8 mouse cellular contexts compared by ENCODE assay signal in genomic region chr10:23080749-23081547, GRCm38 (mm10).
DNase-seq lines count a peak whose midpoint lies in the region; ATAC-seq and TF ChIP-seq lines count a peak whose summit lies in the region.

No protein-coding gene starts in this region.

- H3K4me1 ChIP-seq in embryonic fibroblast, embryonic 13.5 days (ENCODE audit: control insufficient read depth, insufficient read depth, low read length), result no peaks in the 10 kb centered on the region
- no peaks in the 10 kb centered on the region for H3K4me1 ChIP-seq in heart, embryonic 11.5 days (ENCODE audit: control insufficient read depth, insufficient read depth, low read length)
- H3K4me1 ChIP-seq in kidney, embryonic 14.5 days (ENCODE audit: control insufficient read depth, insufficient read depth, low read length), result no peaks in the 10 kb centered on the region
- no peaks in the 10 kb centered on the region for H3K4me1 ChIP-seq in limb, embryonic 15.5 days
- no peaks in the 10 kb centered on the region for H3K4me1 ChIP-seq in stomach, embryonic 15.5 days

- no peak overlapping the region for H3K27ac ChIP-seq in embryonic fibroblast, embryonic 13.5 days (ENCODE audit: insufficient read depth, low read length)
- no peak overlapping the region for H3K27ac ChIP-seq in heart, embryonic 11.5 days (ENCODE audit: low read depth, low read length)
- H3K27ac ChIP-seq in kidney, embryonic 14.5 days (ENCODE audit: low read depth, low read length), result peak overlapping the region; percentile 38; the same call in 1 of the 2 replicates
- no peak overlapping the region for H3K27ac ChIP-seq in limb, embryonic 15.5 days
- peak overlapping the region; percentile 35; the same call in 1 of the 2 replicates for H3K27ac ChIP-seq in stomach, embryonic 15.5 days

- TF ChIP-seq POLR2A in embryonic fibroblast, embryonic 13.5 days (IDR thresholded peaks at IDR 0.05; ENCODE audit: low read depth, low read length), result no peak

- WGBS in heart, embryonic 11.5 days (ENCODE audit: insufficient replicate concordance), result 35% methylated on average over 24 of the region's 24 CpGs
- WGBS in kidney, embryonic 14.5 days, result 31% methylated on average over 24 of the region's 24 CpGs
- 36% methylated on average over 24 of the region's 24 CpGs for WGBS in limb, embryonic 15.5 days
- WGBS in stomach, embryonic 15.5 days, result 34% methylated on average over 24 of the region's 24 CpGs

- 0 out of 2 replicates have a peak overlapping the region, but pooled peaks have one; percentile 16 for H3K9ac ChIP-seq in heart, embryonic 11.5 days (ENCODE audit: low read depth, low read length)
- H3K9ac ChIP-seq in kidney, embryonic 14.5 days (ENCODE audit: low read depth, low read length), result no peak overlapping the region
- H3K9ac ChIP-seq in limb, embryonic 15.5 days, result no peak overlapping the region
- no peak overlapping the region for H3K9ac ChIP-seq in stomach, embryonic 15.5 days

- peak; percentile 51 for TF ChIP-seq CTCF in C2C12 (IDR thresholded peaks at IDR 0.05; ENCODE audit: control insufficient read depth, insufficient read depth, insufficient read length)
- peak; percentile 87; the same call in 1 of the 2 replicates for TF ChIP-seq CTCF in embryonic fibroblast, embryonic 13.5 days (IDR thresholded peaks at IDR 0.05; ENCODE audit: borderline replicate concordance, insufficient read depth, low read length)

- no peaks in the 10 kb centered on the region for H3K27me3 ChIP-seq in C2C12 (ENCODE audit: control insufficient read depth, insufficient read depth, insufficient read length)
- no peaks in the 10 kb centered on the region for H3K27me3 ChIP-seq in heart, embryonic 11.5 days (ENCODE audit: control insufficient read depth, insufficient read depth, low read length)
- no peaks in the 10 kb centered on the region for H3K27me3 ChIP-seq in kidney, embryonic 14.5 days (ENCODE audit: control insufficient read depth, insufficient read depth, low read length)
- H3K27me3 ChIP-seq in limb, embryonic 15.5 days, result peaks cover 6% of the 10 kb centered on the region; the same call in 1 of the 2 replicates
- no peaks in the 10 kb centered on the region for H3K27me3 ChIP-seq in stomach, embryonic 15.5 days (replicated peaks)

- H3ac ChIP-seq in C2C12 (ENCODE audit: control insufficient read depth, insufficient read length, low read depth), result no peak overlapping the region

- ATAC-seq in heart, embryonic 11.5 days (replicated peaks; ENCODE audit: insufficient number of reproducible peaks, low FRiP score, low TSS enrichment), result no peak
- peak; percentile 72 for ATAC-seq in kidney, embryonic 14.5 days (ENCODE audit: low FRiP score, low TSS enrichment)
- no peak for ATAC-seq in limb, embryonic 15.5 days (ENCODE audit: insufficient number of reproducible peaks, low FRiP score, low TSS enrichment, low read depth)
- ATAC-seq in stomach, embryonic 15.5 days (ENCODE audit: insufficient read depth, low FRiP score, low read depth), result 0 out of 2 replicates have a peak, but pooled peaks have one; percentile 31

- H3K4me2 ChIP-seq in heart, embryonic 11.5 days, result peak overlapping the region; percentile 29; the same call in 1 of the 2 replicates
- peak overlapping the region; percentile 22; the same call in 1 of the 2 replicates for H3K4me2 ChIP-seq in kidney, embryonic 14.5 days (replicated peaks; ENCODE audit: low read depth, low read length)
- H3K4me2 ChIP-seq in limb, embryonic 15.5 days, result 0 out of 2 replicates have a peak overlapping the region, but pooled peaks have one; percentile 26
- H3K4me2 ChIP-seq in stomach, embryonic 15.5 days, result peak overlapping the region; percentile 40

- H3K9me3 ChIP-seq in heart, embryonic 11.5 days (replicated peaks; ENCODE audit: control insufficient read depth, low read length), result no peaks in the 10 kb centered on the region
- H3K9me3 ChIP-seq in kidney, embryonic 14.5 days (ENCODE audit: control insufficient read depth, low read length), result no peaks in the 10 kb centered on the region
- no peaks in the 10 kb centered on the region for H3K9me3 ChIP-seq in limb, embryonic 15.5 days
- H3K9me3 ChIP-seq in stomach, embryonic 15.5 days, result no peaks in the 10 kb centered on the region

- peak; percentile 72 for DNase-seq in brain, adult 2 months (ENCODE audit: low read depth, low spot score)
- DNase-seq in neural tube, embryonic 10.5 days (ENCODE audit: extremely low spot score, low spot score), result peak; percentile 91

- no peaks in the 10 kb centered on the region for H3K36me3 ChIP-seq in C2C12 (ENCODE audit: control insufficient read depth, insufficient read depth)
- no peaks in the 10 kb centered on the region for H3K36me3 ChIP-seq in heart, embryonic 11.5 days (ENCODE audit: control insufficient read depth, insufficient read depth, low read length)
- H3K36me3 ChIP-seq in kidney, embryonic 14.5 days (ENCODE audit: control insufficient read depth, insufficient read depth, low read length), result no peaks in the 10 kb centered on the region
- no peaks in the 10 kb centered on the region for H3K36me3 ChIP-seq in limb, embryonic 15.5 days
- H3K36me3 ChIP-seq in stomach, embryonic 15.5 days, result no peaks in the 10 kb centered on the region

- H3K4me3 ChIP-seq in C2C12 (ENCODE audit: insufficient read depth, poor library complexity, severe bottlenecking), result no peak overlapping the region
- H3K4me3 ChIP-seq in embryonic fibroblast, embryonic 13.5 days (ENCODE audit: insufficient read depth, low read length), result no peak overlapping the region
- no peak overlapping the region for H3K4me3 ChIP-seq in heart, embryonic 11.5 days (ENCODE audit: low read depth, low read length)
- H3K4me3 ChIP-seq in kidney, embryonic 14.5 days (ENCODE audit: low read length), result no peak overlapping the region
- no peak overlapping the region for H3K4me3 ChIP-seq in limb, embryonic 15.5 days
- H3K4me3 ChIP-seq in stomach, embryonic 15.5 days (replicated peaks), result no peak overlapping the region

- H3K79me2 ChIP-seq in C2C12 (ENCODE audit: control insufficient read depth, insufficient read depth), result no peaks in the 10 kb centered on the region

- no peaks in the 10 kb centered on the region for H3K79me3 ChIP-seq in C2C12 (ENCODE audit: low read depth)

TF ChIP-seq in C2C12, 6 proteins besides CTCF, POLR2A, EP300 and RAD21:
- TF ChIP-seq USF1 (IDR thresholded peaks at IDR 0.05; ENCODE audit: low read depth), result no peak
- no peak for TF ChIP-seq MAX (IDR thresholded peaks at IDR 0.05)
- TF ChIP-seq CEBPB (IDR thresholded peaks at IDR 0.05; ENCODE audit: low read depth), result no peak
- TF ChIP-seq FOSL1 (IDR thresholded peaks at IDR 0.05; ENCODE audit: insufficient read depth, low read length, poor library complexity, severe bottlenecking), result no peak
- TF ChIP-seq MYOD1 (IDR thresholded peaks at IDR 0.05; ENCODE audit: control insufficient read depth, insufficient read length, low read depth), result no peak
- no peak for TF ChIP-seq MYOG (IDR thresholded peaks at IDR 0.05; ENCODE audit: control insufficient read depth, extremely low read depth, insufficient read length)

Comparison
In these comparisons a context has a peak if more than half of its experiments do, and no peak if none do; other contexts are left out.
1. H3K27ac ChIP-seq: peak in kidney, embryonic 14.5 days (single experiment) and stomach, embryonic 15.5 days (single experiment); none in embryonic fibroblast, embryonic 13.5 days (single experiment), heart, embryonic 11.5 days (single experiment) and limb, embryonic 15.5 days (single experiment).
2. ATAC-seq: peak in kidney, embryonic 14.5 days (single experiment) and stomach, embryonic 15.5 days (single experiment); none in heart, embryonic 11.5 days (single experiment) and limb, embryonic 15.5 days (single experiment).
3. Peak in every context shown above with its lines, with median percentiles within 50 percentile points of each other: H3K4me2 ChIP-seq.